Mouse (Mus musculus): ENCODE data around the gene Pitpnb.

The Pitpnb gene

GRCm38 (mm10) chr5:111330417-111331098 is at the start of gene Pitpnb:
Gene Pitpnb (plus strand): TSS chr5:111330763.
- peak; percentile 98 for DNase-seq

- no peak for DNase-seq
Observed at GRCm38 (mm10) chr5:111284420-111285175, 46.0 kb upstream of the Pitpnb start.

- no peak for DNase-seq
Observed at GRCm38 (mm10) chr5:111287571-111287970, 43.0 kb upstream of the Pitpnb start.

GRCm38 (mm10) chr5:111288486-111288885 is 42.1 kb upstream of the Pitpnb start:
- DNase-seq, result no peak

- no peak for DNase-seq
Observed at GRCm38 (mm10) chr5:111290071-111290470, 40.5 kb upstream of the Pitpnb start.

GRCm38 (mm10) chr5:111291639-111292038 is 38.9 kb upstream of the Pitpnb start:
- DNase-seq, result no peak

GRCm38 (mm10) chr5:111297801-111298200 is 32.8 kb upstream of the Pitpnb start:
- no peak for DNase-seq

GRCm38 (mm10) chr5:111298706-111299105 is 31.9 kb upstream of the Pitpnb start:
- no peak for DNase-seq

GRCm38 (mm10) chr5:111300776-111301175 is 29.8 kb upstream of the Pitpnb start:
- DNase-seq, result no peak

GRCm38 (mm10) chr5:111301736-111302135 is 28.8 kb upstream of the Pitpnb start:
- DNase-seq, result no peak

GRCm38 (mm10) chr5:111304730-111305129 is 25.8 kb upstream of the Pitpnb start:
- DNase-seq, result no peak

GRCm38 (mm10) chr5:111310185-111310584 is 20.4 kb upstream of the Pitpnb start:
- no peak for DNase-seq

GRCm38 (mm10) chr5:111313833-111314232 is 16.7 kb upstream of the Pitpnb start:
- DNase-seq, result no peak

GRCm38 (mm10) chr5:111315061-111315460 is 15.5 kb upstream of the Pitpnb start:
- no peak for DNase-seq

- DNase-seq, result no peak
Observed at GRCm38 (mm10) chr5:111317526-111317925, 13.0 kb upstream of the Pitpnb start.

- DNase-seq, result no peak
Observed at GRCm38 (mm10) chr5:111318946-111319345, 11.6 kb upstream of the Pitpnb start.

- DNase-seq, result no peak
Observed at GRCm38 (mm10) chr5:111325813-111326212, 4.8 kb upstream of the Pitpnb start.

- no peak for DNase-seq
Observed at GRCm38 (mm10) chr5:111327420-111327819, 3.1 kb upstream of the Pitpnb start.

GRCm38 (mm10) chr5:111329782-111330416 is 664 bp upstream of the Pitpnb start:
- no peak for DNase-seq

GRCm38 (mm10) chr5:111331099-111331435 is 504 bp downstream of the Pitpnb start:
- no peak for DNase-seq

- no peak for DNase-seq
Observed at GRCm38 (mm10) chr5:111335939-111336691, 5.6 kb downstream of the Pitpnb start.

GRCm38 (mm10) chr5:111341609-111342008 is 11.0 kb downstream of the Pitpnb start:
- no peak for DNase-seq

- DNase-seq, result no peak
Observed at GRCm38 (mm10) chr5:111344721-111345400, 14.3 kb downstream of the Pitpnb start.

All from cerebellum, adult 11-12 months (tissue).